Mouse (Mus musculus) layer of hippocampus, postnatal 25 days (tissue): ENCODE data around the gene Spty2d1. TPM values are rescaled to one million over a fixed set of nuclear protein-coding genes. Genes with fewer than 3 reads are reported as not detected.

ENCODE experiments used
- DNase-seq, 2 experiments: peaks; one replicate each; pipeline ENCODE4 v3.0.0; 2022; ENCODE audit warnings: mixed read lengths in 2 of 2, low spot score in 1 of 2; ENCODE audit errors: extremely low spot score in 1 of 2
- total RNA-seq, 2 experiments: library from RNA; stranded (reverse); gene quantifications; 2 replicates each; pipeline ENCODE4 v1.2.3; 2021

Spty2d1 gene
- total RNA-seq, 2 experiments from 2014 or later: 14.2 to 15.5 TPM

GRCm38 (mm10) chr7:47023530-47023929 is 15.3 kb upstream of the Spty2d1 start:
- peak; percentile 86 to 97 for DNase-seq

- no peak for DNase-seq
Measured at GRCm38 (mm10) chr7:47022482-47022881, 14.3 kb upstream of the Spty2d1 start.

DNA sequence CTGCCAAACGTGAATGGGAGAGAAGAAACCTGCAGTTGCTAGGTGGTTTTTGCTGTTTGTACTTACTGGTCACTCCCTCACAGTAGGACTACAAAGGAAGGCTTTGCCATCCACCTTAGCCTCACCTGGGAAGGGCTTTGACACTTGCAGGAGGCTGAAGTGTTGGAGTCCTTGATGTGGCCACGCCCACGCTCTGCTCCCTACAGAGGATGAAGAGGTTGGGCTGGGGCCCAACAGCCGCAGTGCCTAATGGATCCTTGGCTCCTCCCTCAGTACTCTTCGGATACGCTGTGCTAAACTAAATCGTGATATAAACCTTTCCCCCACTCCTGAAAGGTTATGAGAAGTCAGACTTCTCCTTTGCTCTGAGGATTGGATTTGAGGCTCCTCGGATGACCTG is 12.7 kb upstream of the Spty2d1 start:
- no peak for DNase-seq

GRCm38 (mm10) chr7:47019641-47020040 is 11.4 kb upstream of the Spty2d1 start:
- peak; percentile 17 to 23 for DNase-seq

DNA sequence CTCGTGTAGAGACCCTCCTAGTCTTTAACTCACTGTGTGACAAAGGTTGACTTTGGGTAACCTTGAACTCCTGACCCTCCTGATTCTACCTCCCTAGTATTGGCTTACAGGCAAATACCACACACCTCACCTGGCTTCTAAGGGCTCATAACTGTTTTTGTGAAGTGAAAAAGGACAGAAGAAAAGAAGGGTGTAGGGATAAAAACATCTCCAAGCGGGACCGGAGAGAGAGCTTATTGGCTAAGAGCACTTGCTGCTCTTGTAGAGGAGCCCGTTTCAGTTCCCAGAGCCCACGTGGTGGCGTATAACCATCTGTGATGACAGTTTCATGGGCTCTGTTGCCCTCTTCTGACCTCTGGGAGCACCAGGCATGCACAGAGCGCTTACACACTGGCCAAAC is 8.9 kb upstream of the Spty2d1 start:
- DNase-seq: no peak

DNA sequence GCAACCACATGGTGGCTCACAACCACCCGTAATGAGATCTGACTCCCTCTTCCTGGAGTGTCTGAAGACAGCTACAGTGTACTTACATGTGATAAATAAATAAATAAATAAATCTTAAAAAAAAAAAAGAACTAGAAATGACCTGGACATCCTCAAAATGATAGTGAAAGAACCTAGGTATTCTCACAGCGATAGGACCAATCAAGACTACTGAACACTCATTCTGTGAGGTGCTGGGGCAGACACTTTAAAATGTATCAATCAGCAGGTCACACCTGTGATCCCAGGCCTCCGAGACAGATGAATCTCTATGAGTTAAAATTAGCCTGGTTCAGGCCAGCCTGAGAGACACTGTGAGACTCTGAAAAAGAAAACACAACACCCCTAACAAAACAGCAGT is 8.4 kb upstream of the Spty2d1 start:
- DNase-seq: no peak

- DNase-seq: peak in 1 of 2 experiments; percentile 60
Measured at GRCm38 (mm10) chr7:47015390-47016065, 7.3 kb upstream of the Spty2d1 start.

DNA sequence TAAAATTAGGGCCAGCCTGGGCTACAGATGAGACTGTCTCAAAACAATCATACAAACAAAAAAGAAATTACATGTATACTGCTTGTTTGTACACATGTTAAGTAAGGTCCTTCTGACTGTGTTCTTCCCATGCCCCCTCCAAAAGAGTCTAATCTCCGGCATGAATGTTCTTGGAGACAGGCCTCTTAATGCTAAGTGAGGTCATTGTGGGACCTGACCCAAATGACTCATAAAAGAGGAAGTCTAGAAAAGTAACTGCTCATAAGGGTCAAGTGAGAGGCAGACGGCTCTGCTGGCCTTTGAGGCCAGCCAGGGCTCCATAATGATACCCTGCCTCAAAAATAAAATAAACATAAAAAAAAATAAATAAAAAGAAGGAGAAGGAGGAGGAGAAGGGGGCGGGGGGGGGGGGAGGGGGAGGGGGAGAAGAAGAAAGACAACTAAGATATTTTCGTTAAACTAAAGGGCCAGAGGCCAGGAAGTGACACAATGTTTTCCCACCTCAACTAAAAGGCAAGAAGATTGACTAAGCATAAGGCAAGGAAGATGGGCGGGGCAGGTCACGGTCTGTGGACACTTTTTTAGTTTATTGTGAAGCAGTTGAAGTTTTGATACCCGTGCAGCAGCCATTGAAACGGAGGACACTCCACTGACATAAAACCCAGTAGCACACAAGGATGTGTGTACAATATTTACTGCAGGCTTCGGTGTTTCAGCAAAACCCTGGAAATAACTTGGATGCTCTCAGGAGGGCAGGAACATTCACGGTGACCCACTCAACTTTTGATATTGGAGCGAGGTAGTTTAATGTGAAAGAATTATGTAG is 6.6 kb upstream of the Spty2d1 start:
- DNase-seq: no peak

DNA sequence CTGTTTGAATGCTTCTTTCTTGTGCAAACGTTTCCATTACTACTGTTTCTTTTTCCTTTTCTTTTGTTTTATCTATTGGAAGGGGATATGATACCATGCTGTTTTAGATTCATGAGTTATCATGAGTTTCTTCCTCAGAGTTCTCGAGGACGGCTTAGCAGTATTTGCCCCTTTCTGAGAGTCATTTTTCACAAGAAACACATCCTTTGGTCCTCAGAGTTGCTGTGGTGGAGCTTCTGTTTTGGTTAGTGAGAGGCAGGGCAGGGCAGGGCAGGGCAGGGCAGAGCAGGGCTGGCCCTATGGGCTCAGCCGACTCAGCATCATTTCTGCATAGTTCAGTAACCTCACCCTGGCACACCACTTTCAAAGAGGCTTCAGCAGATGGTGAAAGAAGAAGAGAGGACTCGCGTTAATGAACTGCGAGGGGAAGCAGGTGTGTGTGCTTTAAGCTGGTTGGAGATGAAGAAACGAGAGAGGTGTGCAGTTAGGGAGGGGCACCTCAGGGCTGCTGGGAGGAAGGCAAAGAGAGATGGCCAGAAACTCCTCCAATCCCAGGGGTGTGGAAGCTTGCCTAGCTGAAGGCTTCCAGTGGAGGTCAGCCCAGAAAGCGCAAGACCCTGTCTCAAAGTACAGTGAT is 5.0 kb upstream of the Spty2d1 start:
- no peak for DNase-seq

GRCm38 (mm10) chr7:47007818-47008167 is 418 bp downstream of the Spty2d1 start:
- DNase-seq: no peak

GRCm38 (mm10) chr7:47007109-47007780 is 966 bp downstream of the Spty2d1 start:
- DNase-seq: no peak

GRCm38 (mm10) chr7:47003411-47004115 is 4.6 kb downstream of the Spty2d1 start:
- DNase-seq: no peak

DNA sequence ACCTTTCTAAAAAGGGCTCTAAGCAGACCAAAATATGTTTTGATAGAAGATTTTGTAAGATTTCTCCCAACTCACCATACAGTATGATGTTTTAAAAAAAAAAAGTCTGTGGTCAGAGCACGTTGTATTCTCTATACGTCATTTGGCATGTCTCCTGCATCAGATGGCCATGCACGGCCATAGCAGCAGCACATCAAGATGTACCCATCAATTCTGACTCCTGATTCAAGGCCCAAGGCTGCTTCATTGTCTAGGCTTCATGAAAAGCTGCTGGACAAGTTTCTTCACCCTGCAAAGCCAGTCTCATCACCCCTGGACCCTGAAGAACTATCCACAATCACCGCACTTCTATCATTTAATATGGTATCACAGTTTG is 6.3 kb downstream of the Spty2d1 start:
- no peak for DNase-seq

DNA sequence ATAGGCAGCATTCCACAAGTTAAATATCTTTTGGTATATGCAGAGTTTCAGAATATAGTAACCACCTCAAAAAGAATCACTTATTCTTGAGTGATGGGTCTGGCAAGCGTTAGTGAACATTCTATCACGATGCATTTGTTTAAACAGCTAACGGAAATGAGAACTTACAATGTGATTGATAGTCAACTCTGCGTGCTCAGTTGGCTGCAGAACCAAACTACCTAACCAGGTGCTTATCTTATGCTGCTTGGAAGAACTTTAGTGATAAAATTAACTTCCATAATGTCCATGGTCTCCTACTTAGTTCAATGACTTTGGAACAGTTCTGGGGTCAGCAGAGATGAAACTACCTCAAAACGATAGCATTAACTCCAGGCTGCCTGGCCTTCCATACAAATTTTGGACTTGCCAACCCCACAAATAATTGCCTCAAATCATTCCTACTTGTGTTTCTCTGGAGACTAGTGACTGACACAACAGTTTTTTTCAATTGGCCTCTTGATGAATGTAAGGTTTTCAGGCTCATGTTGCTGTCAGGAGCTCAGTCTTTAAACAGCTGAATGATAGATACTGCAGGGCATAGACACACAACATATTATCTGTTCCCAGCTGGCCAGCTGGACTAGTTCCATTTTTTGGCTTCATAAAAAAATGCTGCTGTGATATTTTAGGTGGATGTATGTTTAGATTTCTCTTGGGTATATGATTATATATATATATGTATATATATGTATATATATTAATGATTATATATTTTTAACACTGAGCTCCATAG is 6.9 kb downstream of the Spty2d1 start:
- no peak for DNase-seq

GRCm38 (mm10) chr7:47000644-47000983 is 7.6 kb downstream of the Spty2d1 start:
- DNase-seq: no peak

- DNase-seq: no peak
Measured at GRCm38 (mm10) chr7:46999983-47000643, 8.1 kb downstream of the Spty2d1 start.

GRCm38 (mm10) chr7:46998942-46999341 is 9.3 kb downstream of the Spty2d1 start:
- no peak for DNase-seq

- no peak for DNase-seq
Measured at GRCm38 (mm10) chr7:46997644-46998395, 10.4 kb downstream of the Spty2d1 start.
